In the genomic region with DNA sequence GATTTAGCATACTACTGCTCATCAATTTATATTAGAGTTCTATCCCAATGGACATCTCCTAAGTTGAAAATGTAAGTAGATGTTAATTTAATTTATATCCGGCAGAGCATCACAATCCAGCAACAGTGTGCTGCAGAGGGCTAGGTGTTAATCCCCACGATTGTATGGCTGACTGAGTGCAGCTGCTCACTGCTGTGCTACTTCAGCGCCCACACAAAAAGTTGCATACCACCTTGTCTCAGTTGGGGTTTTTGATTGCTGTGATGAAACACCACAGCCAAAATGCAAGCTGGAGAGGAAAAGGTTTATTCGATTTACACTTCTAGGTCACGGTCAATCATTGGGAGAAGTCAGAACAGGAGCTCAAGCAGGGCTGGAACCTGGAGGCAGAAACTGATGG, we compare ENCODE assay signal across 16 mouse cellular contexts.
"Had no signal": no experiment of that assay in that cellular context is flagged by ENCODE, and none has a peak within 500 bp of the region (broad histone marks: within the 10 kb centered on the region; RNA-seq: fewer than 3 reads in every experiment).

No protein-coding gene starts in this region.

- DNase-seq: cerebellum, adult 8-10 months; cerebellum, adult 9-10 months; cerebellum, adult 9-11 months; cerebellum, postnatal 10 days; cerebellum, postnatal 14 days; cerebellum, postnatal 25 days; cerebellum, postnatal 36 days; embryo, embryonic 11 days; forebrain, postnatal 0 days; gastrocnemius, adult 2 months; gastrocnemius, postnatal 10 days; gastrocnemius, postnatal 14 days; gastrocnemius, postnatal 25 days; gastrocnemius, postnatal 36 days; heart, adult 18-20 months; heart, adult 2 months had no signal
